Mouse (Mus musculus) frontal cortex, postnatal 14 days (tissue): ENCODE results near the gene Arnt2.

Experiments used
- DNase-seq, 2 experiments: peaks; one replicate each; pipeline ENCODE4 v3.0.0; 2022; ENCODE audit warnings: low spot score in 2 of 2

The Arnt2 gene

DNA sequence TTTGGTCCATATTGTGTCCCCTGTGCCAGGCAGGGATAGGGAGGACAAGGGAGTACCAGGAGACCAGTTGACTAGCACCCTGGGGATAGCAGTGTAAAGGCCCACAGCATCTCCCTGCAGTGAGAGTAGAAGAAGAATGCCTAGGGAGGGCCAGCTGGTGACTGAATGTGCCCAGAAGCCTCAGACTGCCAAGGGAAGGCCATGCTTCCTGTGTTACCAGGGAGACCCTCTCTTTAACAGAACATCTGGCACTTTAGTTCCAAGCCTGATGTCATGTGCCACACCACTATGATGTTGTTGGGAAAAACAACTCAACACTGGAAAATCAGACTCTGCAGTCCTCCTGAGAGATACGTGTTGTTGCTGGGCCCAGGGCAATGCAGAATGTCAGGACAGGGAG, 12.7 kb downstream of the Arnt2 start:
- no peak for DNase-seq

- DNase-seq, result no peak
Measured at GRCm38 (mm10) chr7:84396581-84396980, 13.4 kb downstream of the Arnt2 start.

GRCm38 (mm10) chr7:84387826-84388225, 22.1 kb downstream of the Arnt2 start:
- DNase-seq, result no peak

- no peak for DNase-seq
Measured at GRCm38 (mm10) chr7:84386472-84386871, 23.5 kb downstream of the Arnt2 start.

DNA sequence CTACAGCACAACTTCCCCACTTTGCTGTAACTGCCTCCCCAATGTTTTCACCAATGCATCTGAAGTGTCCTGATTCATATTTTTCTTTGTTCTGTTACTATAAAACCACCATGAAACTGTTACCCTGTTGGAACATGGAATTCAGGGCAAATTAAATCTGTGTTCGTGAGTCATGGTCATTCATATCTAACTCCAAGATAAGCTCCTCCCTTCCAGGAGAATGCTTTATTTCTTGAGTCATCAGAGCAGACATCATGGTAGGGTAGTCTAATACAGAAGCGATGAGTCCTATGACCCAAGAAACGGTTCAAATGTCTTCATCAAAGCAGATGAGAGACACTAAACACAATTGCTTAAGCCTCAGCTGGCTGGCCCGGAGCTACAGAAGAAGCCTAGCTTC, 25.2 kb downstream of the Arnt2 start:
- DNase-seq, result no peak

DNA sequence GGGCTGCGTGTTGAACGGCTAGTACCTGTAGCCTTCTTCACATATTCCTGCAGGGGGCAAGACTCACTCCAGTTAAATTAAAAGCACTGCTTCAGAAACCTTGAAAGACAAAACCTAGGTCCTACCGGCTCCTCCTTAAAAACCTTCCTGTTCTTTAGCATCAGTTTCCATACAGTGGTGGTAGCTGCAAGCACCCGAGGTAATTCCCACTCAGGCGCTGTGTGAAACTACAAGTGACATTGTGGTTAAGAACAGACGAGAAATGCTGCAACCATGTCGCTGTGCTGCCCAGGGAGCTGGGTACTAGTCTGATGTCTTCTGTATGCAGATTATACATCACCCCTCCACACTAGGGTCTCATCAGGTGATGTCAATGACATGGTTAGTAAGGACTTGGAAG, 25.9 kb downstream of the Arnt2 start:
- no peak for DNase-seq

DNA sequence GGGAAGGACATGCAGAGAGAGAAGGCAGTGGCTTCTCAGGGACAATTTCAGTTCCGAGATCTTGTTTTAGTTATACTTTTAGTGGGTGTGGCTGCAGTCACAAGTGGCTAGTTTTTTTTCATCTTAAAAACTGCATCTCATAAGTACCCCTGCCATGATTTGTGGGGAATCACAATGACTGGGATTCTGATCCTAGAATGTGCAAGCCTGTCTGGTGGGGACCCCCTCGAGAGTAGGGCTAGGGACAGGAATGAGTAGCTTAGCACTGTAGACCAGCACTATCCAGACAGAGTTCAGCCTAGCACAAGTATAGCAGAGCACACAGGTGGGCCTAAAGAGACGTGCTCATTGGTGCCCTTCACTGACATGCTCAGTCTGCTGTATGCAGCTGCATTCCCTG, 27.6 kb downstream of the Arnt2 start:
- no peak for DNase-seq

DNA sequence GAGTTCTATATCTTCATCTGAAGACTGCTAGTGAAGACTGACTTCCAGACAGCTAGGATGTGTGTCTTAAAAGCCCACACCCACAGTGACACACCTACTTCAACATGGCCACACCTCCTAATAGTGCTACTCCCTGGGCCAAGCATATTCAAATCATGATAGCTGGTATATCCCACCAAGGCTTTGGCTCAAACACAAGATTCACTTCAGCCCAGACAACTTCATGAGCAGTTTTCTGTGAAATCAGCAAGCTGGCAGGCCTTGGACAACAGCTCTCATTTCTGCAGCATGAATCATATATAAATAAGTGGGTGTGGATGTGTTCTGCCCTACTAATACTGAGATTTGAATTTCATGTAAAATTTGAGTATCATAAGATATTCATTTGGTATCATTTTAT, 29.2 kb downstream of the Arnt2 start:
- no peak for DNase-seq

- DNase-seq, result no peak
Measured at GRCm38 (mm10) chr7:84377330-84377729, 32.6 kb downstream of the Arnt2 start.

- no peak for DNase-seq
Measured at GRCm38 (mm10) chr7:84373691-84374090, 36.3 kb downstream of the Arnt2 start.

DNA sequence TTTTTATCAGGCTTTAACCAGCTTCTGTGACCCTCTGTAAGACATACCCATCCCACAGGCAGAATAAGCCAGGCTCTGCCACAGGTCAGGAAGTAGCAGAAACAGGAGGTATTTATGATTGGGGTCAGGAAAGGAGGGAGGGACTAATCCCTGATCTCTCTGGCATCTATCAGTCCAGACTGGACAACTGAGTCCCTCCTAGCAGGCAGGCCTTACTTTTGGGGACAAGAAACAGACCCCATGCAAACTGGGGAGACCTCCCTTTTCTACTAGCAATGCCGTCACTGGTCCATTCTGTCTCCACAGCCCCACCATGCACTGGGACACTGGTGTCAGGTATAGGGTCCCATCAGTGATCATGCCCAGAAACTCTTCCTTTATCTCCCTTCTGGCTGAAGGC, 37.1 kb downstream of the Arnt2 start:
- no peak for DNase-seq

DNA sequence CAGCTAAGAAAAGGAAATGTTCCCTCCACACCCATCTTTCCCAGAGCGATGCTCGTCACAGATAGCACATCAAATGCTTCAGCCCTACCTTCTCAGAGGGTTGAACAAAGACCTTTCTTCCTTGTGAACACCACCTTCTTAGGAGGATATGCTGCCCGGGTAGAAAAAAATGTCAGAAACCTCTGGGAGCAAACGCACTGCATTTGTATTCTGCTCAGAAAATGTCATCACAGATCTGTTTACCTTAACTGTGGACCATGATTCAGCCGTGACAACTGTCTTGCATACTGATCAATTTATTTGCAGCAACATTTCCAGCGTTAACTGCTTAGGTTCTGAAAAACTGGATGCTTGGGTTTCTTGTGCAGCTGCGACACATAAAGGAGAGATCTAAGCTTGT, 37.7 kb downstream of the Arnt2 start:
- no peak for DNase-seq

GRCm38 (mm10) chr7:84370911-84371592, 38.9 kb downstream of the Arnt2 start:
- no peak for DNase-seq

GRCm38 (mm10) chr7:84366251-84366650, 43.7 kb downstream of the Arnt2 start:
- no peak for DNase-seq

GRCm38 (mm10) chr7:84362711-84363110, 47.3 kb downstream of the Arnt2 start:
- DNase-seq, result no peak

GRCm38 (mm10) chr7:84361086-84361684, 48.8 kb downstream of the Arnt2 start:
- DNase-seq, result no peak

DNA sequence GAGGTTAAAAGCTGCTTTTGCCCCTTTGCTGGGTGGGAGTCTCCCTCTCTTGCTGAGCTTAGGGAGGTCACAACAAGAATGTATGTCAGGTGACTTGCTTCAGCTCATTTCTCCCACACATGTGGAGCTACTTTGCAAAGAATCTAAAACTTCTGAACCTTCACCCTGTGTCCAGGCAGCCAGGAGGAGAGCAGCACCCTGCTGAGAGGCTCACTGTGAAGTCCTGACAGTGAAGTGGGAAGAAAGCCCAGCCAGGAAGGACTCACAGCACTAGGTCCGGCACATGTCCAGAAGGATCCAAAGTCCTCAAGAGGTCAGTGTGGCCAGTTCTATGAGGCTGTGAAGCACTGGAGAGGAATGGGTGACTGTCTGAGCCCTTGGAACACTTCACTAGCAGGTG, 51.5 kb downstream of the Arnt2 start:
- no peak for DNase-seq

- peak; percentile 49 to 60 for DNase-seq
Measured at GRCm38 (mm10) chr7:84355619-84356570, 54.1 kb downstream of the Arnt2 start.

GRCm38 (mm10) chr7:84354890-84355289, 55.1 kb downstream of the Arnt2 start:
- DNase-seq, result no peak

DNA sequence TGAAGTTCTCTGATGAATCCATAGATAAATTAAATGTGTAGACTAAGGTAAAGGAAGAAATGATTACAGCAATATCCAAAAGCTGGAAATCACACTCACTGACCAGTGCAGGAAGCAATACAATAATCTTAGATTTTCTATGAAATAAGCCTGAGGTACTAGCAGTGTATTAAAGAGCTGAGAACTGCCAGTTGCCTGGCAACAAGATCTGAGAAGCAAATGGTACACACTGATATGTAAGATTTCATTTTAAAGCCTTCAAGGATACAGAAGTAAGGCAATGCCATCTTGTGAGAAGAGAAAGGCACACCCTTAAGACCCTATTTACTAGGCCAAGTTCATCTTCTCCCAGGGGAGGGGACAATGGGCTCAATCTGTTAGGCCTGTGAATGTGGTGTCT, 59.4 kb downstream of the Arnt2 start:
- DNase-seq, result no peak

- DNase-seq, result no peak
Measured at GRCm38 (mm10) chr7:84349976-84350375, 60.0 kb downstream of the Arnt2 start.

DNA sequence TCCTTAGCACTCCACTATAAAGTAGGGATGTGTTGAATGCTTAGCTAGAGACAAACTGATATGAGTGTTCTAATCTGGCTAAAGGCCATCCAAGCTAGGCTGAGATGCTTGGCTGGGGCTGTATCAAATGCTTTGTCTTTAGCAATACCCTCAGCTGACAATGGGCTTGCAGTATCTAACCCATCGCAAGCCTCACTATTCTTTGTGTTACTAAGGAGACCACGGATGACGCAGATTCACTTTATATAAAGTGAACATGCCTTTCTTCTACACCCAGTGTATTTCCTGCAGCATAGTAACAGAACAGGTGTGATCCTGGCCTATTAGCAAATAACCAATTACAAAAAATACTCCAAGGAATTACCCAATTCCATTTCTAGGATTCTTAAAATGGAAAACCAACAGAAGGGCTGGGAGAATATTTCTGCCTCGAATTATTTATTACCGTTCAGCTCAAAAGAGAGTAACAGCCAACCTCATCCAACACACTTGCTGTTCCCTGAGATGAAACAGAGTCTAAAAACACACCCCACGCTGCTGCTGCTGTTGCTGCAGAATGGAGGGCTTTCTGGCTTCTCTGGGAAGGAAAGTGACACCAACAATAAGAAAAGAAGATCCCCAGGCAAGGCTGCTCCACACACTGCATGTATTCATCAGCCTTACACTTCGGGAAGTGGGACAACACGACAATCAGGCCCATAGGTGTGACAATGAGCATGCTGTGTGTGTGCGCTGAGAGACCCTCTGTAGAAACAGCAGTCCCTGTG, 61.6 kb downstream of the Arnt2 start:
- DNase-seq, result no peak
